Mouse (Mus musculus): Measurements from ENCODE around the gene Sirt7.

Sirt7 gene

DNA sequence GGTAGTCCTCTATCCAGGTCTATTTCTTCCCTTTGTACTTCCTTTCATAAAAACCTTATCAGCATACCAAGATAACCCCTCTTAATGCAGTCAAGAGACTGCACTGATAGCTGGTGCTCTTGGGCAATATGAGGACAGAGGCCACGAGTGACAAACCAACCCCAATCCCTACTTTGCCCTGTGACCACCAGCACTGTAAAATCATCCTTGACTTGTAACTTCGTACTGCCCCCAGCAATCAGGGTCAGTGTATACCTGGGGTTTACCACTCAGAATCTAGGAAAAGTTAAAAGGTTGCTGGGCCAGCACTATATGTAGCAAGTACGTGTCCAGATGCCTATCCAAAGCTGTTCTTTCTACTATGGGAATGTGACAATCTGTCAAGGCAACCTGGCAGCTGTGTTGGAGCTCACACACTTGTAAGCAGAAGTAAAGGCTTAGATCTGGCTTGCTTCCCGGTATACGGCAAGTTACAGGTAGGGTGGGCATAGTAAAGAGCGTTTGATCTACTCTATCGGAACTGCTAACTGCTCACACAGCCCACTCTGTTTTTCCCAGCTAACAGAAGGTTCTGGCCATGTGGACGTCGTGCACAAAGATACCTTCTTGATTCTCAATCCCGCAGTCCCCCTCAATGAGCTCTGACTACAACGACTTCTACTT, 53.2 kb downstream of the Sirt7 start:
- DNase-seq (ENCODE audit: low read depth, low spot score), result no peak

GRCm38 (mm10) chr11:120571122-120571521, 53.9 kb downstream of the Sirt7 start:
- no peak for DNase-seq (ENCODE audit: low read depth, low spot score)

Data from 3T3-L1 (cell line).